Mouse (Mus musculus): ENCODE measurements around the gene Stk10.

The Stk10 gene

GRCm38 (mm10) chr11:32524122-32524920 lies 8.8 kb upstream of the Stk10 start:
- no peak for DNase-seq (ENCODE audit: low read depth, low spot score)

GRCm38 (mm10) chr11:32527006-32527405 lies 6.1 kb upstream of the Stk10 start:
- no peak for DNase-seq (ENCODE audit: low read depth, low spot score)

- peak; percentile 66 for DNase-seq (ENCODE audit: low read depth, low spot score)
Observed at GRCm38 (mm10) chr11:32530151-32530550, 3.0 kb upstream of the Stk10 start.

GRCm38 (mm10) chr11:32531871-32532764 lies 987 bp upstream of the Stk10 start, which contains the start of gene Efcab9:
TSS of gene Efcab9 (minus strand) at chr11:32532081.
- DNase-seq (ENCODE audit: low read depth, low spot score), result peak; percentile 20

- peak; percentile 87 for DNase-seq (ENCODE audit: low read depth, low spot score)
Observed at GRCm38 (mm10) chr11:32533482-32534261, 567 bp downstream of the Stk10 start.

DNA sequence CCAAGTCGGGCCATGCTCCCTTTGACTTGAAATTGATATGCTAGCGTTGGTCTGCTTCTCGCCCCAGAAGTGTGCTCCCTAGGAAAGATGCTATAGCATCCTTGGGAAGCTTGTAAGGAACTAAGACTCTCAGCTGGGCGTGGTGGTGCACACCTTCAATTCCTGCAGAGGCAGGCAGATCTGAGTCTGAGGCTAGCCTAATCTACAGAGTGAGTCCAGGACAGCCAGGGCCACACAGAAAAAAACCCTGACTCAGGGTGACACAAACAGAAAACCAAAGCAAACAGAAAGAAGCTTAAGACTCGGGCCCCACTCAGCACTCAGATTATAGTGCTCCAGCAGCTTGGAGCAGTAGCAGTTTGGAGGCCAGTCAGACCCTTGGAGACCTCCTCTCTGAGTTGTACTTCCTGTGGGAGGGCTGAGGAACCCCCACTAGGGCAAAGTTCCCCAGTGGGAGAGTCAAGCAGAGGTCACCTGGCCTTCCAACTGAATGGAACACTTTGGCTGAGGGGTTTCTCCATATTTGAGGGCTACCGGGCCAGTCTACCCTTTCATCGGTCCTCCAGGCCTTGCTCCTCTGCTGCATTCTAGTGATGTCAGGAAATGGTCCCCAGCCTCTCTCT lies 1.5 kb downstream of the Stk10 start:
- peak; percentile 52 for DNase-seq (ENCODE audit: low read depth, low spot score)

- DNase-seq (ENCODE audit: low read depth, low spot score), result peak; percentile 67
Observed at GRCm38 (mm10) chr11:32535646-32536045, 2.5 kb downstream of the Stk10 start.

GRCm38 (mm10) chr11:32536954-32537353 lies 3.8 kb downstream of the Stk10 start:
- DNase-seq (ENCODE audit: low read depth, low spot score), result peak; percentile 57

DNA sequence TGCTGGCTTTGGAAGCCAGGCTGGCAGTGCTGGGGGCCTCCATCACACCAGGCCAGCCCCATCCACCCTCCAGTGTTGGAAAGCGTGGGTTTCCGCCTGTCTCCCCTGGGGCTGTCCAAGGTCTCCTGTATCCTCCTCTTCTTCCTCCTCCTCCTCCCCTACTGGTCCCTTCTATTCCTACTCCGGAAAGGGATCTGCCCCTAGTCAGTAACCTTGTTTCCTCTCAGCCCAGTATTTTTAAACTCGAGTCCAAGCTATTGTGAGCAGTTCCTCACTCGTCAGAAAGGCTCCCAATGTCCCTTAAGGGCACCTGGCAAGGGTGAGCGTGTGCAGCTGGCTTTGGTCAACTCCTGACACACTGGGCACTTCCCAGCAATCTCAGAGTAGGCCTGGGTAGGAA lies 5.3 kb downstream of the Stk10 start:
- DNase-seq (ENCODE audit: low read depth, low spot score), result no peak

DNA sequence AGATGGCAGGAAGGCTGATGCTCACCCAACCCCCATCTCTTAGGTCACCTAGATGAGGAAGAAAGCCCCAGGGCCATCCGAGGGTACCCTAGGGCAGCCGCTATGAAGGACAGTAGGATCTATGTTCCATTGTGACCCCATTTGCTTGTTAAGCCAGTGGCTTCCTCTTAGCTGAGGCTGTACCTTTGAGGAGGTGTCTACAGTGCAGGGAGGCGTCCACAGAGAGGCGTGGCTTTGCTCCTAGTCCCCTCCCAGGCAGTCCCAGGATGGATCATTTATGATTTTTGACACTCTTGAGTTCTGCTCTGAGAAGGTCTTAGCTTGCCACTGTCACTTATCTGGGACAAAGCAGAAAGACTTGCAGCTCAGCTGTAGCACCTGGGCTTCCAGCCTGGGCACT lies 5.7 kb downstream of the Stk10 start:
- DNase-seq (ENCODE audit: low read depth, low spot score), result peak; percentile 51

GRCm38 (mm10) chr11:32539717-32540116 lies 6.6 kb downstream of the Stk10 start:
- peak; percentile 14 for DNase-seq (ENCODE audit: low read depth, low spot score)

DNA sequence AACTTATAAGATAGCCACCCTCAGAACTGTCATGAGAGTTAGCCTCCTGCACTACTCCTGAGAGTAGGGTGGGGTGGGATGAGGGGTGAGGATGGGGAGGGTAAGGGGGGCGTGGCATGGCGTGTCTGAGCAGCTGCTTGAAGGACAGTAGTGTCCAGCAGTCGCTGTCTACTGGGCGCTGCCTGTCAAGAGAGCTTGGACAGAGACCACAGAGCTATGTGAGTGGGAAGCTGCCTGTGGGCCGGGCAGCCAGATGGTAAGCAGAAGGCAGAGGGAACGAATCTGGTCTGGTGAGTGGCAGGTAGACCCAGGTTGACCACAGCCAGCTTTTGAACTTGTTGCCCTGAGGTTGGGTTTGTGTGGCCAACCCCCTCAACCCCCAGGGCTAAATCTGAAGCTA lies 7.4 kb downstream of the Stk10 start:
- DNase-seq (ENCODE audit: low read depth, low spot score), result peak; percentile 18

DNA sequence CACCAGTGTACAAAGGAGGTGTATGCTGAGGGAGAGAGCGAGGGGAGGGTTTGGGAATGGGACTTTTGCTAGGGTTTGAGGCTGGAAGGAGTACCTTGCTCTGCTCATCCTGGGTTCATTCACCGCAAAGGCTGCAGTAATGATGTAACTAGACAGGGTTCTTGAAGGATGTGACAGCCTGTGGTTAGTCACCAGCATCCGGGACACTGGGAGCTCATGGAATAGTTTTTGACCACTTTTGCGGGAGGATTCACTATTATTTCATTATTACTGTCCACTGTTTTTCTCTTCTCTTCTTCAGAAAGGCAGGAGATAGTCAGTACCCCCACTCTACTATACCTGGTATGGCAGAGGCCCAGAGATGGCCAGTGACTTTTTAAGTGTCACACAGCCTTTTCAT lies 9.1 kb downstream of the Stk10 start:
- DNase-seq (ENCODE audit: low read depth, low spot score), result peak; percentile 58

DNA sequence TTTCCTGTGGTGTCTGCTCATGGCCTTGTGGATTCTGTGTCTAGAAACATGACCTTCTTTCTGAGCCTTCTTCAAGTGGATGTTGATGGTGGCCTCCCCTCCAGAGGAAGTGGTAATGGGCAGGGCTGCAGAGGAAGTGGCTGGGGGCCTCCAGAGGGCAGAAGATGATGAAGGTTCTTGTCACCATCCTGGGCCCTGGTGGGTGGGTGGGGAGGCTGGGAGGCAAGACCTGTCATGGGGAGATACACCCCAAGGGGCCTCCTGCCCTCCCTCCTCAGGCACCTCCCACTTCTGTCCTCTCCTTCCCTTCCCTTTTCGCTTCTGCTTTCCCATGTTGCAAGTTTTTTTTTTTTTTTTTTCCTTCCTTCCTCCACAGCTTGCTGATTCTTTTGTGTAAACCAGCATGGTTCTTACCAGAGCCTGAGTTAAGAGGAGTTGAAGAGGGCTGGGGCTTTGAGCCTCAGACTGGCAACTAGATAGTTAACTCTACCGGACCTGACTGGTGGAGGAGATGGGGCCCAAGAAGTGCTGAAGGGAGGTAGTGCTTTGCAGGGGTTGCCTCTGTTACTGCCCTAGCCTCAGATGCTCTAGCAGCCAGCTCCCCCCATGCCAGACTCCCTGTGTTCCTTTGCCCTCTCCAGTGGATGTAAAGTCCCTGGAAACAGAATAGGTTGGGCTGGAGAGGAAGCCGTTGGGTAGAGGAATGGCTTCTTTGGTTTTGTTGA lies 9.7 kb downstream of the Stk10 start:
- peak; percentile 87 for DNase-seq (ENCODE audit: low read depth, low spot score)

DNA sequence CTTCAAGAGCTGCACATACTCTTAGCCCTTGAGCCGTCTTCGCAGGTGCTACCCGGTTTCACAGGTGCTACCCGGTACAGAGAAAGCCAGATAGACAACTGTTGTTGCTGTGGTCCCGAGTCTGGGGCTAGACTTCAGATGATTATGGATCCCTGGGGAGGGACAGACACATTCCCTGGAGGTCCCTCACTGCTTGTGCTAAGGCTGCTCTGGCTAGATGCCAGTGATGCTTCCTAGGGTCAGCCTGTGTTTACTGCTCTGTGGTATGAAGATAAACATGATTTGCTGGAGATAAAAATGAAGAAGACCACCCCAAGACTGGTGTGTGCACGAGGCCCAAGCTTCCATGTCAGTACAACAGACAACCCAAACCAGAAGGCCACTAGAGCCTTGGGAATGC lies 10.9 kb downstream of the Stk10 start:
- DNase-seq (ENCODE audit: low read depth, low spot score), result no peak

DNA sequence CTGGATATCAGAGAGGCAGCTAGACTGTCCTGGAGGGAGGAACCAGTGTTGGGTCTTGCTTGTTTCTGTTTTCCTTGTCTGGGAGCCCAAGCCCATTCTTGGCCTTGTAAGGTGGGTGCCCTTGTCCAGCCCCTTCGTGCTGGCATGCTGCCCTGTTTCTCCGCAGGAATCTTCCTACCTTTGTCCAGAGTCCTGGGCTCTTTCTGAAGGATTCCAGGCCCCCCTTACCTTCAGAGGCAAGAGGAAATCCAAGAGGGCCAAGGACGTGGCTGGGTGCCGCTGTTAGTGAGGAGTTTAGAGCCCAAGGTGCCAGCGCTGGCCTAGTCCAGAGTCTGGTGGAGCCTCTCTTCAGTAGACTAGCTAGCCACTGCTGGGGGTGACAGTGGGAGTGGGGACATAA lies 11.4 kb downstream of the Stk10 start:
- DNase-seq (ENCODE audit: low read depth, low spot score), result no peak

- DNase-seq (ENCODE audit: low read depth, low spot score), result peak; percentile 13
Observed at GRCm38 (mm10) chr11:32545605-32546004, 12.5 kb downstream of the Stk10 start.

DNA sequence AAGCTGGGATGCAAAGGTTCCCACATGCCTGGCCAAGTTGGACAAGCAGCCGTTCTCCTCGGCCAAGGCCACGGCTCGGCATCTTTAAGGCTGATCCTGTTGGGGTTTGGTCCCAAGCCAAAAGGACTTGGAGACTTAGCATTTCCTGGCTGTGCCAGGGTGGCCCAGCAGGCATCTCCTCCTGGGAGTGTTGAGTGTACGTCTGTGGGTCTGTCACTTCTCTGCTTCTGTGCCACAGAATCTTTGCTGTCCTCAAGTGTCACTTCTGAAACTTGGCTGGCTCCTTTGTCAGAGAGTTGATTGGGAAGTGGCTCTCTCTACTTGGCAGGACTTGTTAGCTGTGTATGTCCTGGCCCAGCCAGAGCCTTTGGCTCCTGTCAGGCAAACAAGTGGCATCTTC lies 13.4 kb downstream of the Stk10 start:
- DNase-seq (ENCODE audit: low read depth, low spot score), result no peak

DNA sequence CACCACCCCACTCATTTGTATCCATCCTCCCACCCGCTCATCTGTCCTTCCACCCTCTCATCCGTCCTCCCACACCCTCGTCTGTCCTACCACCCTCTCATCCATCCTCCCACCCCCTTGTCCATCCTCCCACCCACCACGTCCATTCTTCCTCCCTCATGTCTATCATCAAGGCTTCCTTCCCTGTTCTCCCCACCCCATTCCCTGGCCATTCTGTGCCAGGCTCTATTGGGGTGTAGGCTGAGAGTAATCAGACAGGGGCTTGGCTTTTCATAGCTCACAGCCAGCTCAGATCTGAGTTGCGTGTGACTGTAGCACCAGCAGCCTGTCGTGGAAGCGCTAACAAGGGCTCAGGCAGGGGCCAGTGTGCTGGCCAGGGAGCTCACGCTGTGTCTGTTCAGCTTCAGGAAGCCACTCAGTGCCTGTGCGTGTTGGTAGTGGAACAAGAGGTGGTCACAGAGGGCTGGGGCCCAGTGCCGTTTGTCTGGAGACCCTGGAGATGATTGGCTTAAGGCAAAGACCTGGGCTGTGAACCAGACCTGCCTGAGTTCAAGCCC lies 14.4 kb downstream of the Stk10 start:
- peak; percentile 11 for DNase-seq (ENCODE audit: low read depth, low spot score)

GRCm38 (mm10) chr11:32548240-32548639 lies 15.1 kb downstream of the Stk10 start:
- DNase-seq (ENCODE audit: low read depth, low spot score), result peak; percentile 7
